Mouse (Mus musculus) heart, embryonic 13.5 days (tissue): ENCODE data around the gene Sstr4. TPM values are rescaled to one million over a fixed set of nuclear protein-coding genes. Genes with fewer than 3 reads are reported as not detected.
A peak's percentile ranks its signal among the peaks of the same experiment; 100 is the strongest.

Experiments used
- ATAC-seq: fragments of 200-750 bp; cut with Nextera tagmentation; 2 replicates; pipeline ENCODE4 v1.8.0; 2017; ENCODE audit warnings: moderate TSS enrichment; ENCODE audit not compliant: insufficient number of reproducible peaks, low FRiP score, low TSS enrichment; ENCODE audit errors: extremely low read depth
- H3K27ac ChIP-seq: fragments of 300-500 bp; sonication (generic); replicated peaks from 2 replicates; pipeline ENCODE4 v1.5.1; 2015; ENCODE audit warnings: moderate library complexity, mild to moderate bottlenecking, inconsistent platforms
- H3K27me3 ChIP-seq: fragments of 300-500 bp; sonication (generic); replicated peaks from 2 replicates; pipeline ENCODE4 v1.6.1; 2015; ENCODE audit warnings: mild to moderate bottlenecking, inconsistent platforms
- H3K36me3 ChIP-seq: fragments of 300-500 bp; sonication (generic); 2 replicates; pipeline ENCODE4 v1.6.1; 2015; ENCODE audit warnings: mild to moderate bottlenecking, inconsistent platforms
- H3K4me1 ChIP-seq: fragments of 300-500 bp; sonication (generic); 2 replicates; pipeline ENCODE4 v1.6.1; 2015; ENCODE audit warnings: inconsistent platforms
- H3K4me2 ChIP-seq: fragments of 300-500 bp; sonication (generic); 2 replicates; pipeline ENCODE4 v1.6.1; 2015; ENCODE audit warnings: inconsistent platforms, mild to moderate bottlenecking, moderate library complexity
- H3K4me3 ChIP-seq: fragments of 300-500 bp; sonication (generic); 2 replicates; pipeline ENCODE4 v1.5.1; 2015; ENCODE audit warnings: moderate library complexity, mild to moderate bottlenecking, inconsistent platforms
- H3K9ac ChIP-seq: fragments of 300-500 bp; sonication (generic); 2 replicates; pipeline ENCODE4 v1.6.1; 2015; ENCODE audit warnings: inconsistent platforms, mild to moderate bottlenecking, moderate library complexity
- H3K9me3 ChIP-seq: fragments of 300-500 bp; sonication (generic); 2 replicates; pipeline ENCODE4 v1.6.1; 2016; ENCODE audit warnings: inconsistent platforms
- WGBS: fragments of 180-500 bp; shearing (Covaris S2); methylation state at CpG from one replicate; pipeline ENCODE4 v1.1.7; 2015; ENCODE audit warnings: mixed read lengths; 5-methylcytosine and 5-hydroxymethylcytosine counted together
- polyA plus RNA-seq: library from polyadenylated mRNA; unstranded; fragments of >200 nt; fragmentation: Nextera tagmentation; extraction: Ambion mirVana; gene quantifications from 2 replicates; pipeline ENCODE4 v1.2.1, GENCODE M21; 2015

Sstr4 gene
- polyA plus RNA-seq, 1 experiment from 2014 or later = 1.3 TPM

GRCm38 (mm10) chr2:148397015-148397783 is 2.1 kb downstream of the Sstr4 start:
- peak overlapping the region; percentile 12; the same call in 1 of the 2 replicates for H3K27ac ChIP-seq
- ATAC-seq = no peak

GRCm38 (mm10) chr2:148397784-148398100 is 2.6 kb downstream of the Sstr4 start:
- Histone ChIP-seq H3K36me3 (no peaks in the 10 kb centered on the region), H3K27ac (0 out of 2 replicates have a peak overlapping the region, but pooled peaks have one; percentile 12), H3K4me2 (peak overlapping the region; percentile 26; the same call in 1 of the 2 replicates), H3K4me3 (no peak overlapping the region), H3K4me1 (peaks cover 34% of the 10 kb centered on the region), H3K9ac (no peak overlapping the region), H3K27me3 (peaks cover 63% of the 10 kb centered on the region), H3K9me3 (no peaks in the 10 kb centered on the region)
- no peak for ATAC-seq
- 50% methylated on average over 1 of the region's 1 CpGs for WGBS

More at GRCm38 (mm10) chr2:148397015-148397783, 2.1 kb downstream of the Sstr4 start:
- Histone ChIP-seq H3K9ac (no peak overlapping the region), H3K4me3 (no peak overlapping the region), H3K4me2 (peak overlapping the region; percentile 26), H3K27me3 (peaks cover 68% of the 10 kb centered on the region), H3K36me3 (no peaks in the 10 kb centered on the region), H3K4me1 (peaks cover 34% of the 10 kb centered on the region), H3K9me3 (no peaks in the 10 kb centered on the region)
- 30% methylated on average over 11 of the region's 11 CpGs for WGBS

- Histone ChIP-seq H3K27ac (no peak overlapping the region), H3K27me3 (peaks cover 50% of the 10 kb centered on the region), H3K4me1 (peaks cover 34% of the 10 kb centered on the region), H3K9me3 (no peaks in the 10 kb centered on the region), H3K4me3 (no peak overlapping the region), H3K36me3 (no peaks in the 10 kb centered on the region), H3K4me2 (no peak overlapping the region), H3K9ac (no peak overlapping the region)
- WGBS = 85% methylated on average over 5 of the region's 5 CpGs
- ATAC-seq = no peak
Measured at GRCm38 (mm10) chr2:148398901-148399685, 3.9 kb downstream of the Sstr4 start.

- Histone ChIP-seq H3K27ac (no peak overlapping the region), H3K4me2 (no peak overlapping the region), H3K9me3 (no peaks in the 10 kb centered on the region), H3K9ac (no peak overlapping the region), H3K4me1 (peaks cover 25% of the 10 kb centered on the region), H3K4me3 (no peak overlapping the region), H3K36me3 (no peaks in the 10 kb centered on the region), H3K27me3 (peaks cover 45% of the 10 kb centered on the region)
- WGBS = 60% methylated on average over 1 of the region's 1 CpGs
- no peak for ATAC-seq
Measured at GRCm38 (mm10) chr2:148402227-148402626, 7.1 kb downstream of the Sstr4 start.

- Histone ChIP-seq H3K4me1 (peaks cover 29% of the 10 kb centered on the region), H3K9ac (no peak overlapping the region), H3K4me3 (peak overlapping the region; percentile 54), H3K27me3 (peaks cover 44% of the 10 kb centered on the region), H3K36me3 (no peaks in the 10 kb centered on the region), H3K9me3 (no peaks in the 10 kb centered on the region), H3K27ac (no peak overlapping the region), H3K4me2 (peak overlapping the region; percentile 74)
- WGBS = 52% methylated on average over 5 of the region's 5 CpGs
- no peak for ATAC-seq
Measured at GRCm38 (mm10) chr2:148404906-148405305, 9.8 kb downstream of the Sstr4 start.

- ATAC-seq = no peak
- Histone ChIP-seq H3K27ac (0 out of 2 replicates have a peak overlapping the region, but pooled peaks have one; percentile 34), H3K36me3 (no peaks in the 10 kb centered on the region), H3K9ac (peak overlapping the region; percentile 76), H3K4me2 (peak overlapping the region; percentile 74), H3K4me1 (peaks cover 29% of the 10 kb centered on the region), H3K4me3 (peak overlapping the region; percentile 54), H3K27me3 (peaks cover 40% of the 10 kb centered on the region), H3K9me3 (peaks cover 3% of the 10 kb centered on the region; the same call in 1 of the 2 replicates)
- WGBS = 11% methylated on average over 34 of the region's 34 CpGs
Measured at GRCm38 (mm10) chr2:148406160-148406970, 11.2 kb downstream of the Sstr4 start.

GRCm38 (mm10) chr2:148406971-148407869 is 12.1 kb downstream of the Sstr4 start:
- Histone ChIP-seq H3K4me1 (peaks cover 29% of the 10 kb centered on the region), H3K9me3 (peaks cover 3% of the 10 kb centered on the region; the same call in 1 of the 2 replicates), H3K36me3 (no peaks in the 10 kb centered on the region), H3K27ac (peak overlapping the region; percentile 34), H3K4me3 (peak overlapping the region; percentile 54), H3K4me2 (peak overlapping the region; percentile 74), H3K9ac (peak overlapping the region; percentile 76), H3K27me3 (peaks cover 40% of the 10 kb centered on the region)
- WGBS = 3% methylated on average over 55 of the region's 55 CpGs
- no peak for ATAC-seq

- Histone ChIP-seq H3K36me3 (no peaks in the 10 kb centered on the region), H3K9me3 (peaks cover 3% of the 10 kb centered on the region; the same call in 1 of the 2 replicates), H3K4me2 (peak within 1 kb of the TSS; percentile 74), H3K27ac (peak within 1 kb of the TSS; percentile 34), H3K27me3 (peaks cover 40% of the 10 kb centered on the region), H3K4me3 (peak within 1 kb of the TSS; percentile 54), H3K9ac (peak within 1 kb of the TSS; percentile 76), H3K4me1 (peaks cover 29% of the 10 kb centered on the region)
- ATAC-seq = peak; percentile 66; the same call in 1 of the 2 replicates
- 2% methylated on average over 35 of the region's 35 CpGs for WGBS
Measured at GRCm38 (mm10) chr2:148407870-148408760, 13.0 kb downstream of the Sstr4 start, which contains the start of gene Thbd. Thbd (minus strand) TSS chr2:148408188.

GRCm38 (mm10) chr2:148408761-148409120 is 13.6 kb downstream of the Sstr4 start:
- Histone ChIP-seq H3K9me3 (peaks cover 3% of the 10 kb centered on the region; the same call in 1 of the 2 replicates), H3K27ac (no peak overlapping the region), H3K4me1 (peaks cover 29% of the 10 kb centered on the region), H3K36me3 (no peaks in the 10 kb centered on the region), H3K9ac (peak overlapping the region; percentile 76), H3K4me2 (peak overlapping the region; percentile 74), H3K4me3 (peak overlapping the region; percentile 54), H3K27me3 (peaks cover 40% of the 10 kb centered on the region)
- WGBS = 18% methylated on average over 6 of the region's 6 CpGs
- ATAC-seq = no peak
